ENCODE assay signal across 10 mouse cellular contexts in the genomic region with DNA sequence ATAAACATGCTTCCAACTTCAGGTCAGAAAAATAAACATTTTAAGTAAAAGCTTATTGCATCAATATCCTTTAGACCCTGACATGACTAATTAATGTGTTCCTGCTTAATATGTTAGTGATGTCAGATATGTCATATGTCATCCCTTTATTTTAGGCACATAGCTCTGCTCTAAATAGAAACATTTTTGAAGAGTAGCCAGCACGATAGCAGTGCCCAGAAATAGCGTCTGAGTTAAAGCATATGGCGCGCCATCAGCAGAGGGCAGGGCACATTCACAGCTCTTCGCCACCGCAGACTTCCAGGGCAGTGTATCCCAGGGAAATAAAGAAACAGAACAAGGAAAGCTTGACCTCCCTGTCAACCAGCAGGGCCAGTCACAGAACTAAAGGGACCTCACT. TPM values are rescaled to one million over a fixed set of nuclear protein-coding genes. Genes with fewer than 3 reads are reported as not detected.
A peak's percentile ranks its signal among the peaks of the same experiment; 100 is the strongest.
DNase-seq lines count a peak whose midpoint lies in the region; ATAC-seq lines count a peak whose summit lies in the region.
"Had no signal": no experiment of that assay in that cellular context is flagged by ENCODE, and none has a peak within 500 bp of the region (broad histone marks: within the 10 kb centered on the region; RNA-seq: fewer than 3 reads in every experiment).

No protein-coding gene starts in this region.

- H3K27ac ChIP-seq in kidney, embryonic 14.5 days (ENCODE audit: low read depth, low read length) = no peak overlapping the region
- H3K27ac ChIP-seq in intestine, embryonic 15.5 days = no peak overlapping the region
- H3K27ac ChIP-seq in liver, embryonic 12.5 days = no peak overlapping the region
- H3K27ac ChIP-seq: embryonic facial prominence, embryonic 13.5 days had no signal

- H3K4me1 ChIP-seq in kidney, embryonic 14.5 days (ENCODE audit: control insufficient read depth, insufficient read depth, low read length) = no peaks in the 10 kb centered on the region
- peaks cover 7% of the 10 kb centered on the region for H3K4me1 ChIP-seq in intestine, embryonic 15.5 days (replicated peaks)
- H3K4me1 ChIP-seq in liver, embryonic 12.5 days = 0 out of 2 replicates have a peak, but pooled peaks cover 3% of the 10 kb centered on the region

- ATAC-seq in kidney, embryonic 14.5 days (ENCODE audit: low FRiP score, low TSS enrichment) = no peak; the same call in 1 of the 2 replicates
- peak; percentile 31; the same call in 1 of the 2 replicates for ATAC-seq in intestine, embryonic 15.5 days
- ATAC-seq in liver, embryonic 12.5 days = no peak

- H3K9ac ChIP-seq in kidney, embryonic 14.5 days (ENCODE audit: low read depth, low read length) = no peak overlapping the region
- H3K9ac ChIP-seq in intestine, embryonic 15.5 days = no peak overlapping the region
- no peak overlapping the region for H3K9ac ChIP-seq in liver, embryonic 12.5 days
- H3K9ac ChIP-seq: embryonic facial prominence, embryonic 13.5 days had no signal

- H3K9me3 ChIP-seq in kidney, embryonic 14.5 days (ENCODE audit: control insufficient read depth, low read length) = no peaks in the 10 kb centered on the region
- no peaks in the 10 kb centered on the region for H3K9me3 ChIP-seq in intestine, embryonic 15.5 days
- no peaks in the 10 kb centered on the region for H3K9me3 ChIP-seq in liver, embryonic 12.5 days (replicated peaks)
- H3K9me3 ChIP-seq: embryonic facial prominence, embryonic 13.5 days had no signal

- no peaks in the 10 kb centered on the region for H3K27me3 ChIP-seq in kidney, embryonic 14.5 days (ENCODE audit: control insufficient read depth, insufficient read depth, low read length)
- H3K27me3 ChIP-seq in intestine, embryonic 15.5 days (replicated peaks) = no peaks in the 10 kb centered on the region
- H3K27me3 ChIP-seq in liver, embryonic 12.5 days (replicated peaks) = peaks cover 6% of the 10 kb centered on the region; the same call in 1 of the 2 replicates
- H3K27me3 ChIP-seq: embryonic facial prominence, embryonic 13.5 days had no signal

- DNase-seq in kidney, adult 11 months = peak; percentile 16
- peak; percentile 72 to 78 for DNase-seq in cerebellum, postnatal 10 days
- peak; percentile 66 for DNase-seq in lung, postnatal 36 days
- no peak for DNase-seq in thymus, postnatal 10 days (ENCODE audit: low spot score in 2 of 2)
- DNase-seq in embryo, embryonic 10.5 days (ENCODE audit: low spot score) = no peak

- WGBS in kidney, embryonic 14.5 days = 62% methylated on average over 6 of the region's 6 CpGs
- whole genome bisulfite sequencing in intestine, embryonic 15.5 days = 55% methylated on average over 6 of the region's 6 CpGs
- WGBS in liver, embryonic 12.5 days (ENCODE audit: insufficient replicate concordance) = 84% methylated on average over 6 of the region's 6 CpGs

- no peak overlapping the region for H3K4me2 ChIP-seq in kidney, embryonic 14.5 days (replicated peaks; ENCODE audit: low read depth, low read length)
- H3K4me2 ChIP-seq in intestine, embryonic 15.5 days (replicated peaks) = no peak overlapping the region
- H3K4me2 ChIP-seq in liver, embryonic 12.5 days = no peak overlapping the region
- H3K4me2 ChIP-seq: embryonic facial prominence, embryonic 13.5 days; midbrain, embryonic 11.5 days had no signal

- H3K36me3 ChIP-seq in kidney, embryonic 14.5 days (ENCODE audit: control insufficient read depth, insufficient read depth, low read length) = no peaks in the 10 kb centered on the region
- no peaks in the 10 kb centered on the region for H3K36me3 ChIP-seq in intestine, embryonic 15.5 days
- H3K36me3 ChIP-seq in liver, embryonic 12.5 days = no peaks in the 10 kb centered on the region
- H3K36me3 ChIP-seq: embryonic facial prominence, embryonic 13.5 days had no signal

- H3K4me3 ChIP-seq in kidney, embryonic 14.5 days (ENCODE audit: low read length) = no peak overlapping the region
- H3K4me3 ChIP-seq in intestine, embryonic 15.5 days (replicated peaks) = no peak overlapping the region
- H3K4me3 ChIP-seq in liver, embryonic 12.5 days = no peak overlapping the region
- H3K4me3 ChIP-seq: embryonic facial prominence, embryonic 13.5 days had no signal

RNA-seq across cellular contexts. Expression of gene Frmd6, which starts 13.1 kb away (rescaled TPM):
- 10.8 and 17.4 TPM in 2 replicates for polyA plus RNA-seq in kidney, embryonic 14.5 days (2014; fragmentation: Nextera tagmentation; extraction: Ambion mirVana)
- polyA plus RNA-seq in intestine, embryonic 15.5 days (2015; fragmentation: Nextera tagmentation; extraction: Ambion mirVana) = 14.1 and 14.4 TPM in 2 replicates
- 5.0 and 5.3 TPM in 2 replicates for polyA plus RNA-seq in liver, embryonic 12.5 days (2016; fragmentation: Nextera tagmentation; extraction: Ambion mirVana)

Comparison
In these comparisons a context has a peak if more than half of its experiments do, and no peak if none do; other contexts are left out.
1. DNase-seq: peak in kidney, adult 11 months (single experiment), cerebellum, postnatal 10 days (2 of 2) and lung, postnatal 36 days (single experiment); none in thymus, postnatal 10 days (0 of 2) and embryo, embryonic 10.5 days (single experiment).